Mouse (Mus musculus) thymus, postnatal 4 days (tissue): ENCODE results near the gene Hus1.

Experiments
- DNase-seq: peaks from one replicate; pipeline ENCODE4 v3.0.0; 2021

The Hus1 gene

GRCm38 (mm10) chr11:8973166-8973565 is 37.8 kb downstream of the Hus1 start, which contains the start of gene Pkd1l1:
Gene Pkd1l1, minus strand, starts transcription at chr11:8973266.
- DNase-seq = no peak

- no peak for DNase-seq
Observed at GRCm38 (mm10) chr11:8972093-8972492, 38.9 kb downstream of the Hus1 start.

- no peak for DNase-seq
Observed at GRCm38 (mm10) chr11:8970509-8970908, 40.5 kb downstream of the Hus1 start.

- no peak for DNase-seq
Observed at GRCm38 (mm10) chr11:8968094-8968493, 42.9 kb downstream of the Hus1 start.

GRCm38 (mm10) chr11:8958572-8958971 is 52.4 kb downstream of the Hus1 start:
- DNase-seq = no peak

GRCm38 (mm10) chr11:8958108-8958507 is 52.9 kb downstream of the Hus1 start:
- DNase-seq = no peak

- peak; percentile 42 for DNase-seq
Observed at GRCm38 (mm10) chr11:8957023-8957422, 54.0 kb downstream of the Hus1 start.

GRCm38 (mm10) chr11:8955678-8956077 is 55.3 kb downstream of the Hus1 start:
- peak; percentile 55 for DNase-seq

GRCm38 (mm10) chr11:8949765-8950430 is 61.1 kb downstream of the Hus1 start:
- DNase-seq = no peak

- DNase-seq = no peak
Observed at GRCm38 (mm10) chr11:8948871-8949270, 62.1 kb downstream of the Hus1 start.

- DNase-seq = no peak
Observed at GRCm38 (mm10) chr11:8944114-8944513, 66.9 kb downstream of the Hus1 start.
